Mouse (Mus musculus): ENCODE measurements around the gene Ywhae.

GRCm38 (mm10) chr11:75691047-75691446 lies 41.6 kb upstream of the Ywhae start:
- TF ChIP-seq CTCF (IDR thresholded peaks at IDR 0.05) = no peak
- no peak for TF ChIP-seq EP300 (IDR thresholded peaks at IDR 0.05)
